Mouse (Mus musculus) ZHBTc4 (cell line): ENCODE data around the gene Lgalsl.

Experiments used
- DNase-seq: peaks from one replicate; pipeline ENCODE4 v3.0.0-alpha.2; 2011; ENCODE audit warnings: low read depth, low spot score

Lgalsl gene

DNA sequence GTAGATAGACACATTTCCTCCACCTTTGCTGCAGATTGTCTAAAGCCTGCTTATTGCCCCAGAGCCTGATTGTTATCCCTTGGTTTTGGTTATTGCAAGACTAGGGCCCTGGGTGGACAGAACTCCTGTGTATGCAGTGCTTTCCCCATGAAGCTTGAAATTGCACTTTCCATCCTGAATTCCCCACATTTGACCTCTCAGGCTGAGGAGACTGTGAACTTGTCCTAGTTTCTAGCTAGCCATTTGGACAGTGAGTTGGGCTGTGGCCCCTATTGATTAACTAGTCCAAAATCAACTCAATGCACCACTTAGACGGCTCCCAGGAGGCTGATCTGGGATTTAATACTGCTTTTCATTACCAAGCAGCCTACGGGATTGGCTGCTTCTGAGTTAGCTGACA, 6.9 kb downstream of the Lgalsl start:
- DNase-seq, result no peak

- no peak for DNase-seq
These were observed 7.6 kb downstream of the Lgalsl start for GRCm38 (mm10) chr11:20823301-20823700.

DNA sequence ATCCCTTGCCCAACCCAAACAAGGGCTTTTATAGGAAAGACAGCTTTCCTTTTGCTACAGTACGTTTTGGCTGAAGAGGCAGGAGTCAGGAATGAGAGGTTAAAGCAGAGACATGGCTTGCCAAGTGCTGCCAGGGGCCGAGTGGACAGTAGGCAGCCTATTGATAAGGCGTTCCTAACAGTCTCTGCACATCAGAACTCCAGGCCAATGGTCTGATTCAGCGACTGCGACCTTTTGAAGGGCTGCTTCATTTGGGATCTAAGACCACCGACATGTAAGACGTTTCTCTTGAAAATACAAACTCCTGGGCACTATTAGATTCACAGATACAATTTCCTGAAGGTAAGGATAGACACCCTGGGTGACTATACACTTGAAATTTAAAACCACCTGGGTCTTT, 9.5 kb downstream of the Lgalsl start:
- DNase-seq, result no peak

- no peak for DNase-seq
These were observed 16.8 kb downstream of the Lgalsl start for GRCm38 (mm10) chr11:20813901-20814523.

GRCm38 (mm10) chr11:20812153-20812887, 18.5 kb downstream of the Lgalsl start:
- DNase-seq, result no peak

DNA sequence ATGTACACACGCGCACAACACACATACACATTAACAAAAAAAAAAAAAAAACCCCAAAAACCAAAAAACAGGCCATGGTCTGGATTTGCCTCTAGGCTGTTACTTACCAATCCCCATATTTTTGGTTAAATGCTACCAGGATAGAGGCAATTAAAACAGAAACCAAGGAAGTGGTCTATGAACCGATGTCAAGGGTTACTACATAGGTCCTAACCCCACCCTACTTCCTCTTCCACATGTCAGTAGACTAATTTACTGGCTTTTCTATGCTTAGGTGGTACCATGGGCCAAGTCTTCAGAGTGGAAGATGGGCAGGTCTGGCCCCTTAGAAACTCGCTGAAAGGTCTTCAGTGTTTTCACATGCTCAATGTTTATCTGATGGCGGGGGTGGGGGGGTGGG, 24.2 kb downstream of the Lgalsl start:
- DNase-seq, result no peak

GRCm38 (mm10) chr11:20805604-20806249, 25.1 kb downstream of the Lgalsl start:
- no peak for DNase-seq

GRCm38 (mm10) chr11:20804416-20804815, 26.4 kb downstream of the Lgalsl start:
- DNase-seq, result no peak

DNA sequence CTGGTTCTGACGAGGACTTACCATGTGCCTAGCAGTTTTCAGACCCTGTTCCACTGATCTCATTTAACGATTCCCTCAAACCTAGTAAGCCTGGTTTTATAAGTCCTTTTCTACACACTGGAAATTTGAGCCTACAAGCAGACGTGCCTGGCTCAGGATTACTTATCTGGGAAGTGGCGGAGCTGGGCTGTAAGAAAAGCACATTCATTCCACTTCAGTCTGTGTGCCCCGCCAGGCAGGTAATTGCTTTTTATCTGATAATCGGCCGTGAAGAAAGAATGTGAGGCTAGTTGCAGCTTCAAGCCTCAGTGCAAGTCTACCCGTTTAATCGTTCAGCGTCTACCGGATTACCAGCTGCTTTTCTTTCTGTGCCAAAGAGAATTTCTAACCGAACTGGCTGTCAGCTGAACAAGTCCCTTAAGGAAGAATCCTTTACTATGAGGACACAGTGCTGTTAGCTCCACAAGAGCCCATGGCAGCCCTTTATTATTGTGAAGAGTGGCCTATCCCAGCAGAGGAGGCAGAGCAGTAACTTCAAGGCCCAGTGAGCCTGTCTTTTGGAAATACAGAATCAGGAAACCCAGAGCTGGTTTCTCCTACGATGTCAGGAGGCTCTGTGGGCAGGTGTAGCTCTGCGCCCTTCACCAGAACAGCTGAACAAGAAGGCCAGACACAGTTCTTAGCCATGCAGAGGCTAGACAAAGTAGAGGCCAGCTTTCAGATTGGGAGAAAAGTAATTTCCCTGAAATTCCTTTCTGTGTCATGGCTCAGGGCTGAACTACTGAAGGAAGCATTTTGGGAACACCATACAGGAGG, 30.4 kb downstream of the Lgalsl start:
- no peak for DNase-seq

- DNase-seq, result no peak
These were observed 33.0 kb downstream of the Lgalsl start for GRCm38 (mm10) chr11:20797841-20798240.

DNA sequence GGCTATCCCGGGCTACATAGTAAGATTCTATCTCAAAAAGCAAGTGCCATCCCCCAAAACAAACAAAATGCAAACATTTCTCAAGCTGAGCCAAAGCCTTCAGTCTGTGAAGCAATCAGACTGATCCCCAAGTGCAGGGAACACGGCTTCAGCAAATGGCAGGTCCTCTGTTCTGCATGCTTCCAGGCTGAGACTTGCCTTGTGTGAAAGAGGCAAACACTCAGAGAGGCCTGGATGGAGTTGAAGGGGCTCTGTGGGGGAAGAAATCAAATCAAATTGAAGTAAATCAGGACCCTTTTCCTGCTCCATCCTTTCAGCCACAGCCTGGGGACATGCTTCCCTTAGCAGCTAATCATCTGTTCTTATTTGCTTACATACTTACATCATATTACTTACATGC, 35.4 kb downstream of the Lgalsl start:
- DNase-seq, result no peak

- DNase-seq, result no peak
These were observed 36.0 kb downstream of the Lgalsl start for GRCm38 (mm10) chr11:20794913-20795254.

DNA sequence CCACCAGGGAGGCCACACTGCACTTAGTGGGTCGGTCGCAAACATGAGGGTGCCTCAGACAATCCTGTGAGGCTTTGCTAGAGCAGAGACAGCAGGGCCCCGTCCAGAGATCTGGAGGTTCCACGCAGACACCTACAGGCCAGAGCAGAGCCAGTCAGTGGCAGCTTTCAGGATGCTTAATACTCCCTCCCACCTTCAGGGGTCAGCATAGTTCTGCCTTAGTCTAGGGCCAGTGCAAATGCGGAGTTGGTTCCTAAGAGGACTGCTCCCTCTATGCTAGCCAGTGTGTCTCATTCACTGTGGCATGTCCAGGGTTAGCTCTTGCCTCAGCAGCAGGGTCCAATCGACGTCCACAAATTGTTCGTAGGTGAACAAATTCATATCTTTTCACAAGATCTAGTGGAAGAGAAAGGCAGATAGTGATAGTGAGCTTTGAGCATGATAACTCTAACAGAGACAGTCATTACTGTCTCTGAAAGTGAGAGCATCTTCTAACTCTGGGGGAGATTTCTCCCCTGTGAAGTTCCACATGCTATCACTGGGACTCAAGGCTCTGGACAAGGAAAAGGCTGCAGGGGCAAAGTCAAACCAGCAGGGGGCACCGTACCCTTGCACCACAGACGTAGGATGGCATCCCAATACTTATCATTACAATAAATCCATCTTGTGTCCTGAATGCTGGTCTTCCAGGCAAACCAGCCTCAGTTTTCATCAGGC, 36.5 kb downstream of the Lgalsl start:
- peak; percentile 90 for DNase-seq

- DNase-seq, result no peak
These were observed 37.2 kb downstream of the Lgalsl start for GRCm38 (mm10) chr11:20793676-20794075.

DNA sequence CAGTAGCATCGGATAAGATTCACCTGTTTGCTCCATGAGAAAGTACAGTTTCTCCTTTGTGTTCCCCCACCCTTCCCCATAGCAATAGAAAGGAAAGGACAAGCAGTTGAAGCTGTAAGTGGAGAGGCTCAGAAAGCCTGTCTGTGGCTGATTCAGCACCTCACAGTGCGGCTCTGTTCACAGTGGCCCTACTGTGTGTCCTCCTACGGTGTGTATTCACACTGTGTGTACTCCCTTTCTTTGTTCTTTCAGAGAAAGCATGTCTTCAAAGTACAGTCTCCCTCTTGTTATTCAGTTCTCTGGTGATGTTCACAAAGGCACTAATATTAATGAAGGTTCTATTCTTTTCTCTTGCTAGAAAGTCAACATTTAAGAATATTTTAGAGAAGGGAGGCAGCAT, 38.2 kb downstream of the Lgalsl start:
- no peak for DNase-seq

DNA sequence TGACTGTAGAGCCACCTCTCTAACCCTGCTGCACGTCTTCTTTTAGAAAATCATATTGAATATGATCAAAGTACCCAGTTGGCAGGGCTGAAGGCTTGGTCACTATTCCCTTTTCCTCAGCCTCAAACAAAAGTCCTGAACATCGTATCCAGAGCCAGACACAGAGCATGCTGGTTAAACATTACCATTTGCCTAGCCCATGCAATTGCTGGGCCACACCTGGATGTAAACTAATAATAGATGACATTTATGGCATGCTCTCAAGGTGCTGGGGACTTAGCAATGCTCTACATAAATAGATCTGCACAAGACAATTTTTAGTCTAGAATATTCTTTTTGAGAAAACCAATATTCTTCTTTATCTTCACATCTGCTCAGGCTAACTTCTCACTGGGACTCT, 39.5 kb downstream of the Lgalsl start:
- no peak for DNase-seq

DNA sequence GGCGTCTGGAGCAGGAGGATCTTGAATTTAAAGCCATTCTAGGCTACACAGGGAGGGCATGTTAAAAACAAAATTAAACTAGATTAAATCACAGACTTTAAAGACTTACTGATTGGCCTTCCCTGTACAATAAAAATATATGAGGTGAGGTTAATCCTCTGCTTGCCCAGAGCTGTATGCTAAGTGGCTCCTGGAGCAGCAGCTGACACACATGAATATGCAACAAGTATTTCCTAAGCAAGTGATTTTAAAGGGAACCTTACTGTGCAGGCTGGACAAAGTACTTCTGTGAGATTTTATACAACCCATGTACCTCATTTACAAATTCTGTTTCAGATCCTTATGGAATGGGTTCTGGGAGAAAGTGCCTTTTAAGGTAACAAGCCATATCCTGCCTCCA, 41.8 kb downstream of the Lgalsl start:
- DNase-seq, result no peak

DNA sequence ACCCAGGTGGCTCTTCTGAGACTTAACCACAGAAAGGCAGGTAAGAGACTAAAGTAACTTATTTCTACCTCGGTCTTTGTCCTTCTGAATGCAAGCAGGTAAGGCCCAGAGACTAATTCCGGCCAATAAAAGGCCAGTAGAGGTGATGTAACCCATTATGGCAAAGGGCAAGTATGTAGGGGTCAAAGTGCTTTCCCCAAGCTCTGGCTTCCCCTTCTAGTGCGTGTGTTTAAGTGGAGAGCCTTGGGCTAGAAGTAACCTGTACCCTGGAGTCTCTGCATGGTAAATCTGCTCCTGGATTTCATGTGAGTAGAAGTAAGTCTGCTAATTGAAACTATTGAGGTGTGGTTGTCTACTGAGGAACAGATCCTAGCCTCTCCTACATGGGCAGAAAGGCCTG, 42.8 kb downstream of the Lgalsl start:
- no peak for DNase-seq

DNA sequence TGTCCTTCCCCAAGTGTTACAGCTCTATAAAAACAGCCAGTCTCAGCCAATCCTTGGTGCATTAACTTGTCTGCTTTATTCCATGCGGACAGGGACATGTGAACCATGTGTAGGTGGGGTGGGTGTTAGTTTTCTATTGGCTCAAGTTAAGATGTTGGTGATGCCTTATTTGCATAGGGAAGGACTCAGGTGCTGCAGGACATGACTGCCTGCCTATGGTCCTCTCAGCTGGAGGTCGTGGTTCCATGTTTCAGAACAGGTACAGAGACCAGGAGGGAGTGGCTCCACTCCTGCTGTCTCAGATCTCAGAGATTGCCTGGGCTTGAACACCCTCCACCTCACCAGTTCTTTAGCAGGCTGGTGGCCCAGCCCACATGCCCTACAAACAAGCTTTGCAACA, 44.7 kb downstream of the Lgalsl start:
- no peak for DNase-seq

- peak; percentile 75 for DNase-seq
These were observed 45.7 kb downstream of the Lgalsl start for GRCm38 (mm10) chr11:20785186-20785585.

DNA sequence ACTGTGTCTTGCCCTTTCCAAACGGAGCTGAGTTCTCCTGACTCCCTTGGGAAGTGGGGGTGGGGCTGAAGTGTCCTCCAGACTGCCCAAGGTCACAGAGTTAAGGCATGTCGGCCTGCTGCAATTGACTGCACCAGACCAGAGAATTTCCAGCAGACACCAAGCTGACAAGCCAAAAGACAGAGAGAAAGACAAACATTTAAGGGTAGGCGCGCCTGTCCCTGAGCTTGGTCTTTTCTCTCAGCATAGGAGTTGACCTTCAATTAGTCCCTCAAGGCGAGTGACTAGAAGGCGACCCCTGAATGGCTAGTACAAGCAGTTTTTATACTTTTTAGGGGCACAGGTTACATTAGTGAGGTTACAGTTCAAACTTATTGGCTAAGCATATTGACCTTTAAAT, 46.1 kb downstream of the Lgalsl start:
- peak; percentile 71 for DNase-seq

- DNase-seq, result no peak
These were observed 47.4 kb downstream of the Lgalsl start for GRCm38 (mm10) chr11:20783467-20783866.
